Mouse (Mus musculus) midbrain, embryonic 13.5 days (tissue): ENCODE results near the gene Acaa1b. TPM values are rescaled to one million over a fixed set of nuclear protein-coding genes. Genes with fewer than 3 reads are reported as not detected.

ENCODE experiments used
- ATAC-seq: fragments of 200-750 bp; cut with Nextera tagmentation; 2 replicates; pipeline ENCODE4 v1.8.0; 2017; ENCODE audit warnings: mild to moderate bottlenecking, moderate TSS enrichment, moderate library complexity
- H3K27ac ChIP-seq: fragments of 300-500 bp; sonication (generic); 2 replicates; pipeline ENCODE4 v1.5.1; 2015; ENCODE audit warnings: inconsistent platforms, mild to moderate bottlenecking, moderate library complexity
- H3K27me3 ChIP-seq: fragments of 300-500 bp; sonication (generic); 2 replicates; pipeline ENCODE4 v1.6.1; 2015; ENCODE audit warnings: mild to moderate bottlenecking, inconsistent platforms
- H3K36me3 ChIP-seq: fragments of 300-500 bp; sonication (generic); 2 replicates; pipeline ENCODE4 v1.6.1; 2015; ENCODE audit warnings: mild to moderate bottlenecking, inconsistent platforms
- H3K4me1 ChIP-seq: fragments of 300-500 bp; sonication (generic); replicated peaks from 2 replicates; pipeline ENCODE4 v1.6.1; 2015; ENCODE audit warnings: inconsistent platforms
- H3K4me2 ChIP-seq: fragments of 300-500 bp; sonication (generic); replicated peaks from 2 replicates; pipeline ENCODE4 v1.6.1; 2015; ENCODE audit warnings: moderate library complexity, mild to moderate bottlenecking, inconsistent platforms
- H3K4me3 ChIP-seq: fragments of 300-500 bp; sonication (generic); replicated peaks from 2 replicates; pipeline ENCODE4 v1.5.1; 2015; ENCODE audit warnings: mild to moderate bottlenecking, inconsistent platforms
- H3K9ac ChIP-seq: fragments of 300-500 bp; sonication (generic); replicated peaks from 2 replicates; pipeline ENCODE4 v1.6.1; 2015; ENCODE audit warnings: mild to moderate bottlenecking, inconsistent platforms
- H3K9me3 ChIP-seq: fragments of 300-500 bp; sonication (generic); 2 replicates; pipeline ENCODE4 v1.6.1; 2016; ENCODE audit warnings: mild to moderate bottlenecking, inconsistent platforms
- WGBS: fragments of 180-500 bp; shearing (Covaris S2); methylation state at CpG from one replicate; pipeline ENCODE4 v1.1.7; 2015; 5-methylcytosine and 5-hydroxymethylcytosine counted together
- polyA plus RNA-seq: library from polyadenylated mRNA; unstranded; fragments of >200 nt; fragmentation: Nextera tagmentation; extraction: Ambion mirVana; gene quantifications from 2 replicates; pipeline ENCODE4 v1.2.1, GENCODE M21; 2015

The Acaa1b gene
- 1.4 TPM in 2 replicates for polyA plus RNA-seq

- H3K27ac ChIP-seq = no peak within 1 kb of the TSS
- peak within 1 kb of the TSS; percentile 59 for H3K9ac ChIP-seq
- under 1% methylated on average over 65 of the region's 65 CpGs for whole genome bisulfite sequencing
- H3K4me1 ChIP-seq = no peaks in the 10 kb centered on the region
- H3K27me3 ChIP-seq = peaks cover 24% of the 10 kb centered on the region
- H3K36me3 ChIP-seq = no peaks in the 10 kb centered on the region
- peak within 1 kb of the TSS; percentile 55 for H3K4me3 ChIP-seq
- ATAC-seq = peak; percentile 94
- H3K4me2 ChIP-seq = peak within 1 kb of the TSS; percentile 64
- H3K9me3 ChIP-seq = no peaks in the 10 kb centered on the region
Observed at GRCm38 (mm10) chr9:119156278-119157201, at the start of gene Acaa1b. Acaa1b (minus strand) TSS chr9:119157093.

- no peaks in the 10 kb centered on the region for H3K36me3 ChIP-seq
- H3K4me2 ChIP-seq = no peak overlapping the region
- WGBS = 79% methylated on average over 2 of the region's 2 CpGs
- no peak overlapping the region for H3K27ac ChIP-seq
- ATAC-seq = no peak
- no peak overlapping the region for H3K9ac ChIP-seq
- no peaks in the 10 kb centered on the region for H3K27me3 ChIP-seq
- no peaks in the 10 kb centered on the region for H3K4me1 ChIP-seq
- H3K9me3 ChIP-seq = peaks cover 8% of the 10 kb centered on the region
- no peak overlapping the region for H3K4me3 ChIP-seq
Observed at GRCm38 (mm10) chr9:119206666-119207065, 49.8 kb upstream of the Acaa1b start.

- Histone ChIP-seq H3K9ac (no peak overlapping the region), H3K4me3 (no peak overlapping the region), H3K27me3 (no peaks in the 10 kb centered on the region), H3K27ac (no peak overlapping the region), H3K4me2 (no peak overlapping the region), H3K36me3 (no peaks in the 10 kb centered on the region), H3K4me1 (no peaks in the 10 kb centered on the region), H3K9me3 (peaks cover 8% of the 10 kb centered on the region)
- no peak for ATAC-seq
- 98% methylated on average over 5 of the region's 5 CpGs for WGBS
Observed at GRCm38 (mm10) chr9:119205756-119206155, 48.9 kb upstream of the Acaa1b start.

GRCm38 (mm10) chr9:119203617-119204016 is 46.7 kb upstream of the Acaa1b start:
- H3K27ac ChIP-seq = no peak overlapping the region
- H3K4me1 ChIP-seq = no peaks in the 10 kb centered on the region
- no peak overlapping the region for H3K4me2 ChIP-seq
- H3K4me3 ChIP-seq = no peak overlapping the region
- no peak overlapping the region for H3K9ac ChIP-seq
- no peaks in the 10 kb centered on the region for H3K36me3 ChIP-seq
- no peak for ATAC-seq
- WGBS = 95% methylated on average over 9 of the region's 9 CpGs
- H3K27me3 ChIP-seq = no peaks in the 10 kb centered on the region
- H3K9me3 ChIP-seq = peaks cover 8% of the 10 kb centered on the region

- H3K27ac ChIP-seq = no peak overlapping the region
- H3K4me2 ChIP-seq = no peak overlapping the region
- no peaks in the 10 kb centered on the region for H3K27me3 ChIP-seq
- 93% methylated on average over 5 of the region's 5 CpGs for WGBS
- no peak for ATAC-seq
- no peaks in the 10 kb centered on the region for H3K4me1 ChIP-seq
- H3K9me3 ChIP-seq = peaks cover 8% of the 10 kb centered on the region
- H3K9ac ChIP-seq = no peak overlapping the region
- no peaks in the 10 kb centered on the region for H3K36me3 ChIP-seq
- H3K4me3 ChIP-seq = no peak overlapping the region
Observed at GRCm38 (mm10) chr9:119201653-119202052, 44.8 kb upstream of the Acaa1b start.

- no peak overlapping the region for H3K4me2 ChIP-seq
- no peak for ATAC-seq
- WGBS = 83% methylated on average over 10 of the region's 10 CpGs
- peaks cover 4% of the 10 kb centered on the region for H3K9me3 ChIP-seq
- H3K27ac ChIP-seq = no peak overlapping the region
- H3K4me1 ChIP-seq = no peaks in the 10 kb centered on the region
- H3K4me3 ChIP-seq = no peak overlapping the region
- H3K27me3 ChIP-seq = no peaks in the 10 kb centered on the region
- H3K9ac ChIP-seq = no peak overlapping the region
- H3K36me3 ChIP-seq = no peaks in the 10 kb centered on the region
Observed at GRCm38 (mm10) chr9:119199151-119199861, 42.4 kb upstream of the Acaa1b start.

- ATAC-seq = no peak
- Histone ChIP-seq H3K4me3 (no peak overlapping the region), H3K27me3 (no peaks in the 10 kb centered on the region), H3K27ac (no peak overlapping the region), H3K4me2 (no peak overlapping the region), H3K9me3 (no peaks in the 10 kb centered on the region), H3K36me3 (no peaks in the 10 kb centered on the region), H3K4me1 (no peaks in the 10 kb centered on the region), H3K9ac (no peak overlapping the region)
- WGBS = 38% methylated on average over 11 of the region's 11 CpGs
Observed at GRCm38 (mm10) chr9:119192202-119192990, 35.5 kb upstream of the Acaa1b start.

GRCm38 (mm10) chr9:119181241-119181728 is 24.4 kb upstream of the Acaa1b start:
- Histone ChIP-seq H3K4me2 (no peak overlapping the region), H3K4me3 (no peak overlapping the region), H3K9ac (no peak overlapping the region), H3K36me3 (no peaks in the 10 kb centered on the region), H3K4me1 (no peaks in the 10 kb centered on the region), H3K9me3 (no peaks in the 10 kb centered on the region), H3K27ac (no peak overlapping the region), H3K27me3 (no peaks in the 10 kb centered on the region)
- WGBS = 59% methylated on average over 3 of the region's 3 CpGs
- ATAC-seq = no peak

GRCm38 (mm10) chr9:119179292-119179691 is 22.4 kb upstream of the Acaa1b start:
- no peaks in the 10 kb centered on the region for H3K9me3 ChIP-seq
- no peaks in the 10 kb centered on the region for H3K36me3 ChIP-seq
- WGBS = 93% methylated on average over 11 of the region's 11 CpGs
- no peak overlapping the region for H3K4me3 ChIP-seq
- no peaks in the 10 kb centered on the region for H3K27me3 ChIP-seq
- no peak overlapping the region for H3K4me2 ChIP-seq
- no peaks in the 10 kb centered on the region for H3K4me1 ChIP-seq
- H3K9ac ChIP-seq = no peak overlapping the region
- ATAC-seq = no peak
- H3K27ac ChIP-seq = no peak overlapping the region

- no peak for ATAC-seq
- Histone ChIP-seq H3K4me2 (no peak overlapping the region), H3K9me3 (no peaks in the 10 kb centered on the region), H3K4me1 (no peaks in the 10 kb centered on the region), H3K9ac (no peak overlapping the region), H3K36me3 (no peaks in the 10 kb centered on the region), H3K4me3 (no peak overlapping the region), H3K27me3 (no peaks in the 10 kb centered on the region), H3K27ac (no peak overlapping the region)
- 99% methylated on average over 2 of the region's 2 CpGs for WGBS
Observed at GRCm38 (mm10) chr9:119167608-119168007, 10.7 kb upstream of the Acaa1b start.

GRCm38 (mm10) chr9:119165548-119165947 is 8.7 kb upstream of the Acaa1b start:
- Histone ChIP-seq H3K27ac (no peak overlapping the region), H3K36me3 (no peaks in the 10 kb centered on the region), H3K4me3 (no peak overlapping the region), H3K4me2 (no peak overlapping the region), H3K9ac (no peak overlapping the region), H3K4me1 (no peaks in the 10 kb centered on the region), H3K27me3 (no peaks in the 10 kb centered on the region), H3K9me3 (no peaks in the 10 kb centered on the region)
- 97% methylated on average over 6 of the region's 6 CpGs for WGBS
- ATAC-seq = no peak
